Mouse (Mus musculus) heart, embryonic 16.5 days (tissue): ENCODE results near the gene Atf3. TPM values are rescaled to one million over a fixed set of nuclear protein-coding genes. Genes with fewer than 3 reads are reported as not detected.

Experiments used
- ATAC-seq: fragments of 200-750 bp; cut with Nextera tagmentation; replicated peaks from 2 replicates; pipeline ENCODE4 v1.8.0; 2017; ENCODE audit warnings: moderate number of reproducible peaks; ENCODE audit not compliant: insufficient read depth, low FRiP score; ENCODE audit errors: extremely low read depth
- H3K27ac ChIP-seq: fragments of 300-500 bp; sonication (generic); 2 replicates; pipeline ENCODE4 v1.5.1; 2014; ENCODE audit warnings: mild to moderate bottlenecking, low read length, control low read depth, moderate library complexity
- H3K27me3 ChIP-seq: fragments of 300-500 bp; sonication (generic); 2 replicates; pipeline ENCODE4 v1.6.1; 2014; ENCODE audit warnings: low read length, mixed read lengths; ENCODE audit not compliant: control insufficient read depth, insufficient read depth
- H3K36me3 ChIP-seq: fragments of 300-500 bp; sonication (generic); 2 replicates; pipeline ENCODE4 v1.6.1; 2014; ENCODE audit not compliant: control insufficient read depth, insufficient read depth
- H3K4me1 ChIP-seq: fragments of 300-500 bp; sonication (generic); 2 replicates; pipeline ENCODE4 v1.6.1; 2014; ENCODE audit warnings: low read length, mixed read lengths; ENCODE audit not compliant: control insufficient read depth, insufficient read depth
- H3K4me2 ChIP-seq: fragments of 300-500 bp; sonication (generic); 2 replicates; pipeline ENCODE4 v1.6.1; 2014; ENCODE audit warnings: low read depth, mild to moderate bottlenecking, control low read depth, low read length
- H3K4me3 ChIP-seq: fragments of 300-500 bp; sonication (generic); 2 replicates; pipeline ENCODE4 v1.5.1; 2014; ENCODE audit warnings: mild to moderate bottlenecking, control low read depth, low read length
- H3K9ac ChIP-seq: fragments of 300-500 bp; sonication (generic); 2 replicates; pipeline ENCODE4 v1.6.1; 2014; ENCODE audit warnings: low read length, control low read depth
- H3K9me3 ChIP-seq: fragments of 300-500 bp; sonication (generic); replicated peaks from 2 replicates; pipeline ENCODE4 v1.6.1; 2016; ENCODE audit warnings: low read length; ENCODE audit not compliant: control insufficient read depth
- WGBS: fragments of 180-500 bp; shearing (Covaris S2); extraction: QIAGEN DNeasy Blood & Tissue Kit; methylation state at CpG from one replicate; pipeline ENCODE4 v1.1.7; 2014; 5-methylcytosine and 5-hydroxymethylcytosine counted together
- polyA plus RNA-seq: library from polyadenylated mRNA; unstranded; fragments of >200 nt; fragmentation: Nextera tagmentation; extraction: Ambion mirVana; gene quantifications from 2 replicates; pipeline ENCODE4 v1.2.1, GENCODE M21; 2015

Gene Atf3
- polyA plus RNA-seq, 1 experiment from 2014 or later: 14.6 TPM

DNA sequence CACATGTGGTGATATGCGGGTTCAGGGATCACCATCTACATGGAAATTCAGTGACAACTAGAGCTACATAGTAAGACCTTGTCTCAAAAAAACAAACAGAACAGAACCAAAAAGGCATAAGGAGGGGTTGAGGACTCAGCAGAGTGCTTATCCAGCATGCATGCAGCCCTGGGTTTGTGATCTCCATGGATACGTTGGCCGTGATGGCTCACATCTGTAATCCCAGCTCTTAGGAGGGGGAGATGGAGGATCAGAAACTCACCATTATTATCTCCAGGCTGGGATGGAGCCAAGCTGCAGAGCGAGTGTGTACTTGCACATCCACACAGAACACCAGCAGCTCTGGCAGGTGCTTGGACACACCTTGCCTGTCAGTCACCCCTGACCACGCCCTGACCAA lies 85.6 kb downstream of the Atf3 start:
- 63% methylated on average over 5 of the region's 5 CpGs for WGBS
- no peak for ATAC-seq
- Histone ChIP-seq H3K9ac (no peak overlapping the region), H3K9me3 (peaks cover 8% of the 10 kb centered on the region; the same call in 1 of the 2 replicates), H3K27me3 (no peaks in the 10 kb centered on the region), H3K4me2 (no peak overlapping the region), H3K27ac (no peak overlapping the region), H3K4me3 (no peak overlapping the region), H3K4me1 (no peaks in the 10 kb centered on the region; the same call in 1 of the 2 replicates), H3K36me3 (no peaks in the 10 kb centered on the region)

DNA sequence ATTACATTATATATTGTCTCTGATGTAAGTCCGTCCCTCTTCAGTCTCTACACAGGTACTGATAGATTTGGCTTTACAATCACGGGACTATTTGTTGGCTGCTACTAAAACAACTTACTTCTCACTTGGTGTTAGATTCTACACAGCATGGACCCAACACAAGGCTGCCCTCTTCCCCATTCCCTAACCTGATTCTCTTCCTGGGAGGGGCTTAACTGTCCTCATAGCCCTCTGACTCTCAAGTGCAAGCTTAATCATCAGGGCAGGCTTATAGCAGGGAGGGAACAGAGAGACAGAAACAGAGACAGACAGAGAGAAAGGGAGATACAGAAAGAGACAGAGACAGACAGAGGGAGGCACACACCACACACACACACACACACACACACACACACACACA lies 86.1 kb downstream of the Atf3 start:
- no peak overlapping the region for H3K27ac ChIP-seq
- H3K27me3 ChIP-seq: no peaks in the 10 kb centered on the region
- no peak for ATAC-seq
- no peaks in the 10 kb centered on the region; the same call in 1 of the 2 replicates for H3K4me1 ChIP-seq
- no peaks in the 10 kb centered on the region for H3K36me3 ChIP-seq
- no peak overlapping the region for H3K4me2 ChIP-seq
- peaks cover 8% of the 10 kb centered on the region; the same call in 1 of the 2 replicates for H3K9me3 ChIP-seq
- WGBS: 80% methylated on average over 2 of the region's 2 CpGs
- no peak overlapping the region for H3K4me3 ChIP-seq
- no peak overlapping the region for H3K9ac ChIP-seq

DNA sequence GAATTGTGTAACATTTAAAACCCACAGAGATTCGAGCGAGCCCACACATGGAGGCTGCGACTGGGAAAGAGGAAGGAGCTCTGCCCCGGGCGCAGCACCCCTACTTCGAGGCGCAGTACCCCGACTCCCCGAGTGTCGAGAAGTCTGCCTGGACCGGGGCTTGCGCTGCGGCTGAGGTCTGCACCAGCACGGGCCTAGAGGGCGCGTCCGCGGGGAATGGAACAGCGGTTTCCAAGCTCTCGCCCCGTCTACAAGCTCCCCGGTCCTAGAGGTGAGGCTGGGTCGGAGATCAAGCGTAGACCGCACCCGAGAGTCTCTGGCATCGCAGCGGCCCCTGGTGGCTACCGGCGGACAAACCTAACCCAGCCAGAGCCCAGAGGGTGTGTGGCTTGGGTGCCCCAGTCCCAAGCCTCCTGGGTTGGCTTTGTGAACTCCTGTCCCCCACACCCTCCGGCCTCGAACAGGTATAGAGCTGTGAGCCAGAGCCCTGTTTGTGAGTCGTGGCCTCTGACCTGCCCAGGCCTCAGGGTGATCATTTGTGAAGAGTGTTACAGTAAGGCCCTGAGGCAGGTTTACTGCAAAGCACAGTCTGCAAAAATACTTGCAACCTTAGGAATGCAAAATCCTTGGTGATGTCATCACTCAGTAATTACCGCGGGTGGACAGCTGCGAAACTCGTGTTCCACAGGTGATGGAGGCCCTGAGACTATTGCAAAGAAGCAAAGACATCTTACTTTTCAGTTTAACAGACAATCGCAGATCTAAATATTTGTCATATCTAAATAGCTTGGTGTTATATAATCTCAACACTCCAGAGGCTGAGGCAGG lies 91.8 kb downstream of the Atf3 start:
- ATAC-seq: peak; percentile 86
- H3K9me3 ChIP-seq: peaks cover 8% of the 10 kb centered on the region; the same call in 1 of the 2 replicates
- H3K4me3 ChIP-seq: peak overlapping the region; percentile 46
- peaks cover 2% of the 10 kb centered on the region; the same call in 1 of the 2 replicates for H3K4me1 ChIP-seq
- WGBS: 8% methylated on average over 38 of the region's 38 CpGs
- H3K9ac ChIP-seq: peak overlapping the region; percentile 69
- H3K4me2 ChIP-seq: peak overlapping the region; percentile 74
- peaks cover 5% of the 10 kb centered on the region; the same call in 1 of the 2 replicates for H3K27me3 ChIP-seq
- no peak overlapping the region for H3K27ac ChIP-seq
- no peaks in the 10 kb centered on the region for H3K36me3 ChIP-seq

DNA sequence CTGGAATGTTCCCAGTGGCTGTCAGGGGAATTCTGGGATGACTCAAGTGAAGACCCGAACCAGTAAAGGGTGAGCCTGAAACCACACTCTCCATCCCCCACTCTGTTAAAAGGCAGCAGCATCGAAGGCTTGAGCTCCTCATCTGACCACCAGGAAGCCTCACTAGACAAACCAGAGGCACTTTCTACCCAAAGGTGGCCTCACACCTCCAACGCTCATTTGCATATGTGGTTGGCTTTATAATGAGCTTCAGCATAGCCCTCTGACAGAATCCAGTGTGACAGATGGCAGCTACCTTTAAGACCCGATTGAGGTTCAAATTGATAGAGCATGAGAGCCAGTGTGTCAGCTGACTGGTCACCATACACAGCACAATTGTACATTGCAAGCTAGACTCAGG lies 93.6 kb downstream of the Atf3 start:
- Histone ChIP-seq H3K36me3 (no peaks in the 10 kb centered on the region), H3K27me3 (peaks cover 5% of the 10 kb centered on the region; the same call in 1 of the 2 replicates), H3K9ac (no peak overlapping the region), H3K4me2 (no peak overlapping the region), H3K4me3 (no peak overlapping the region), H3K9me3 (0 out of 2 replicates have a peak, but pooled peaks cover under 1% of the 10 kb centered on the region), H3K27ac (no peak overlapping the region), H3K4me1 (peaks cover 2% of the 10 kb centered on the region; the same call in 1 of the 2 replicates)
- 53% methylated on average over 4 of the region's 4 CpGs for WGBS
- ATAC-seq: no peak

DNA sequence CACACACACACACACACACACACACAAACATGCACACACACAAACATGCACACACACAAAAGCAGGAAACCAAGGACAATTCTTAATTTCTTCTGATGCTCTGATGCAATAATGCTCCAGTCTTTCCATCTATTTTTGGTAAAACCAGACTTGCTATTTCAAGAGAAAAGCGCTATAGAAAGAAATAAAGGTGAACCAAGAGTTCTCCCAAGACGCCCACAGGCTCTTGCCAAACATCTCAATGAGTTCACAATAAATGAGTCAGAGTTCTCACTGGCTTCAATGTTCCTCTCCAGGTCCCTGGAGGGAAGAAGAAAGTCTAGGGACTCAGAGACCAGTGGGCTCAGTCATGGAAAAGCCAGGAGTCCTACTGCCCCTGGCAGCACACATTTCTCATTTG lies 94.1 kb downstream of the Atf3 start:
- peaks cover 2% of the 10 kb centered on the region; the same call in 1 of the 2 replicates for H3K4me1 ChIP-seq
- no peak for ATAC-seq
- no peak overlapping the region for H3K27ac ChIP-seq
- no peak overlapping the region for H3K4me2 ChIP-seq
- H3K9me3 ChIP-seq: no peaks in the 10 kb centered on the region
- 76% methylated on average over 2 of the region's 2 CpGs for WGBS
- H3K9ac ChIP-seq: no peak overlapping the region
- no peaks in the 10 kb centered on the region for H3K36me3 ChIP-seq
- H3K27me3 ChIP-seq: peaks cover 5% of the 10 kb centered on the region; the same call in 1 of the 2 replicates
- no peak overlapping the region for H3K4me3 ChIP-seq

DNA sequence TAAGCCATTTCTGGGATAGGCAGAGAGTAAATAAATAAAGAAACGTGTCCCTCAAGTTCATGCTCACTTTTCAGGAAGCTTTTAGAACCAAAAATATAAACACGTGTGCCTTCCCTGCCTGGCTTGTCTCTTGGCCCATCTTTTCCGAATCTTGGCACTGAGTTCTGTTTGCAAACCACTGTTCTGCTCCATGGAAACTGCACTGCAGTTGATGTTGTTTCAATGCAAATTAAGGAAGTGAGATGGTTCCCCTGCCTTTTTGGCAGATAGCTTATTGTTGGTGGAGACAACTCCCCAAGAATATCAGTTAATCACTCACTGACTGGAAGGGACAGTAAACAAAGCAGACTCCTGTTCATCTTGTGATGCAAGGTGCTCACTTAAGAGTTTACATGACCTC lies 95.1 kb downstream of the Atf3 start:
- WGBS: 58% methylated on average over 3 of the region's 3 CpGs
- no peak overlapping the region for H3K27ac ChIP-seq
- ATAC-seq: no peak

More for the DNA sequence above, 95.1 kb downstream of the Atf3 start:
- H3K9me3 ChIP-seq: no peaks in the 10 kb centered on the region
- H3K36me3 ChIP-seq: no peaks in the 10 kb centered on the region
- no peak overlapping the region for H3K4me3 ChIP-seq
- H3K4me2 ChIP-seq: no peak overlapping the region
- H3K4me1 ChIP-seq: peaks cover 2% of the 10 kb centered on the region; the same call in 1 of the 2 replicates
- H3K27me3 ChIP-seq: peaks cover 5% of the 10 kb centered on the region; the same call in 1 of the 2 replicates
- no peak overlapping the region for H3K9ac ChIP-seq

Other genes starting within 250 kb of the Atf3 start
- 48.3 and 50.6 TPM in 2 replicates for gene Vash2, start 238.7 kb downstream of the Atf3 start, polyA plus RNA-seq
- gene Flvcr1, start 191.9 kb downstream of the Atf3 start, polyA plus RNA-seq: 3.3 TPM in 2 replicates
- not detected in 2 replicates for gene Spata45, start 181.4 kb downstream of the Atf3 start, polyA plus RNA-seq
- 17.9 and 20.3 TPM in 2 replicates for gene Tatdn3, start 155.1 kb downstream of the Atf3 start, polyA plus RNA-seq
- 12.0 and 15.4 TPM in 2 replicates for gene Nsl1, start 155.0 kb downstream of the Atf3 start, polyA plus RNA-seq
- gene Batf3, start 120.2 kb downstream of the Atf3 start, polyA plus RNA-seq: 2.2 and 2.8 TPM in 2 replicates
- gene Fam71a, start 53.2 kb downstream of the Atf3 start, polyA plus RNA-seq: not detected in 2 replicates
- 112 and 114 TPM in 2 replicates for gene Nenf, start 100.2 kb upstream of the Atf3 start, polyA plus RNA-seq
- gene Tmem206, start 107.9 kb upstream of the Atf3 start, polyA plus RNA-seq: 16.5 and 19.4 TPM in 2 replicates
- 22.8 and 27.2 TPM in 2 replicates for gene Ppp2r5a, start 185.2 kb upstream of the Atf3 start, polyA plus RNA-seq